Mouse (Mus musculus): Measurements from ENCODE around the gene Ell2.

- TF ChIP-seq CTCF (IDR thresholded peaks at IDR 0.05; ENCODE audit: low read depth) (no peak), EP300 (IDR thresholded peaks at IDR 0.05; ENCODE audit: low read depth) (no peak)
These were observed 38.8 kb downstream of the Ell2 start for GRCm38 (mm10) chr13:75745328-75745727.
